Mouse (Mus musculus) kidney, adult 2 months (tissue): Measurements from ENCODE around the gene Dgkq.

Experiments used
- CTCF ChIP-seq: fragments of 200-500 bp; conservative IDR thresholded peaks from 2 replicates; pipeline ENCODE4 v1.5.1; 2011; ENCODE audit warnings: low read depth, mild to moderate bottlenecking, control low read depth, low read length, moderate library complexity, mixed read lengths; ENCODE audit not compliant: insufficient read depth, insufficient read length
- POLR2A ChIP-seq: fragments of 200-500 bp; IDR thresholded peaks from one replicate; pipeline ENCODE4 v1.6.1; 2011; ENCODE audit warnings: low read depth, low read length, control low read depth

DNA sequence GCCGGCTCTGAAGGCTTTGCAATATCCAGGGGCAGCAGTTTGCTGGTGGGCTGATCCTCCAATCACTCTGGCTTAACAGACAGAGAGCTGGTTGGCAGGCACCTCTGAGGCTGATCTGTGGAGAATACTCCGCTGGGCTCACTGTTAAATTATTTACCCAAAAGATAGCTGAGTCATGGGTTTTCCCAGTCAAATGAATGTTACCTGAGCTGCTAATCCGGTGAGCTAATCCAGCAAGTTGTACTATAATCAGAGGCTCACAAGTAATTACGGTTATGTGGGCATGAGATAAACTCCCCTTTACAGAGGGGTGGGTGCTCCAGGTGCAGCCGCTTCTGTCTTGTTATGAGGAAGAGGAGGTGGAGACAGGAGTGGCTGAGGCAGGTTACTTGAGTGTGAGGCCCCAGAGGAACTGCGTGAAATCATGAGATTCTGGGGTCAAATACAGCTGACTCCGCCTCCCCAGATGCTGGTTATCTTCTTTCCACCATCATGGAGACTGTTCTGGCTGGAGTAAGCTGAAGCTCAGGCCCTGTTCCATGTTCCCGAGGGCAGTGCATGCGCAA lies 5.9 kb upstream of the Dgkq start, which contains the start of gene Slc26a1:
- no peak for TF ChIP-seq CTCF
- TF ChIP-seq POLR2A = no peak
